Mouse (Mus musculus): ENCODE measurements around the gene Knstrn.

Knstrn gene

DNA sequence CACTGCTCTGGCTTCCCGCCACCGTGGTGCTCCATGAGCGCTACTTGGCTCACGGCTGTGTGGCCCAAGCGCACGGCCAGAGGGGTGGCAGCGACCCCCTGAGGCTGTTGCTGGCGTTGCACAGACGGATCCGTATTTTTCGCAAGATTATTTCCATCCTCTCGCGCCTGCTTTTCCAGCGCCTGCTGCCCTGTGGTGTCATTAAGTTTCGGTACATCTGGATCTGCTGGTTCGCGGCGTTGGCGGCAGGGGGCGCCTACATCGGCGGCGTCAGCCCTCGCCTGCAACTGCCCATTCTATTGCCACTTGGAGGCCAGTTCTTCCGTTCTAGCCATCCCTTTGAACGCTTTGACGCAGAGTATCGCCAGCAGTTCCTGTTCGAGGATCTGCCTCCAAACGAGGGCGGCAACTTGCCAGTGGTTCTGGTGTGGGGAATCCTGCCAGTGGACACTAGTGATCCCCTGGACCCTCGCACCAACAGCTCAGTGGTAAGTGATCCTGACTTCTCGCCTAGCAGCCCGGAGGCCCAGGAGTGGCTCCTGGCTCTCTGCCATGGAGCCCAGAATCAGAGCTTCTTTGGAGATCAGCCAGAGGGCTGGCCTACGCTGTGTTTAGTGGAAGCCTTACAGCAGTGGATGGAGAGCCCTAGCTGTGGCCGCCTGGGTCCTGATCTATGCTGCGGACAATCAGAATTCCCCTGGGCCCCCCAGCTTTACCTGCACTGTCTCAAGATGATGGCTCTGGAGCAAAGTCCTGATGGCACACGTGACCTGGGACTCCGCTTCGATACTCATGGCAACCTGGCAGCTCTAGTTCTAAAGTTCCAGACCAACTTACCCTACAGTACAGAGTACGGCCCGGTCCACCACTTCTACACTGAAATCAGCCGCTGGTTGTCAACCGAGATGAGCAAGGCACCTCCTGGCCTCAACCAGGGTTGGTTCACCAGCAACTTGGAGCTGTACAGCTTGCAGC, 23.0 kb upstream of the Knstrn start:
- no peak for DNase-seq (ENCODE audit: low read depth, low spot score)

DNA sequence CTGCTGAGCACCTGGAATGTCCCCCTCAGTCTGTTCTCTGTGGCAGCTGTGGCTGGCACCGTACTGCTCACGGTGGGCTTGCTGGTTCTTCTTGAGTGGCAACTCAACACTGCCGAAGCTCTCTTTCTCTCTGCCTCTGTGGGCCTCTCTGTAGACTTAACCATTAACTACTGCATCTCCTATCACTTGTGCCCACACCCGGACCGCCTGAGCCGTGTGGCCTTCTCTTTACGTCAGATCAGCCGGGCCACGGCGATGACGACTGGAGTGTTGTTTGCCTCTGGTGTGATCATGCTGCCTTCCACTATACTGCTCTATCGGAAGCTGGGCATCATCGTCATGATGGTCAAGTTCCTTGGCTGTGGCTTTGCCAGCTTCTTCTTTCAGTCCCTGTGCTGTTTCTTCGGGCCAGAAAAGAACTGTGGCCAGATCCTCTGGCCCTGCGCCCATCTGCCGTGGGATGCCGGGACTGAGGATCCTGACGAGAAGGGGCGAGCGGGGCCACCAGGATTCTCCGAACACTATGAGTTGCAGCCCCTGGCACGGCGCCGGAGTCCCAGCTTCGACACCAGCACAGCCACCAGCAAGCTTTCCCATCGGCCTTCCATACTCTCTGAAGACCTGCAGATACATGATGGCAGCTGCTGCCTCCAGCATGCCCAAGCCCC, 22.1 kb upstream of the Knstrn start:
- no peak for DNase-seq (ENCODE audit: low read depth, low spot score)

DNA sequence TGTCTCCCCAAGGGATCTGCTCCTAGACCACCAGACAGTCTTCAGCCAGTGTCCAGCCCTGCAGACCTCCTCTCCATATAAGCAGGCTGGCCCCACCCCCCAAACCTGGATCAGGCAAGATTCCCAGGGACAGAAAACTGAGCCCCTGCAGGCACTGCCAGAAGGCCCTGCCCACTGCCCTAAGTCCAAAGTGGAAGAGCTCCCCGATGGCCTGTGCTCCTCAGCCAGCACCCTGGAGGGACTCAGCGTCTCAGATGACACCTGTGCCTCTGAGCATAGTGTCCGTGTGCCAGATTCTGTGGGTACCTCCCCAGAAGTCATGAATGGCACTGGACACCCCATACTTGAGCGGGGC, 21.6 kb upstream of the Knstrn start:
- DNase-seq (ENCODE audit: low read depth, low spot score), result no peak

DNA sequence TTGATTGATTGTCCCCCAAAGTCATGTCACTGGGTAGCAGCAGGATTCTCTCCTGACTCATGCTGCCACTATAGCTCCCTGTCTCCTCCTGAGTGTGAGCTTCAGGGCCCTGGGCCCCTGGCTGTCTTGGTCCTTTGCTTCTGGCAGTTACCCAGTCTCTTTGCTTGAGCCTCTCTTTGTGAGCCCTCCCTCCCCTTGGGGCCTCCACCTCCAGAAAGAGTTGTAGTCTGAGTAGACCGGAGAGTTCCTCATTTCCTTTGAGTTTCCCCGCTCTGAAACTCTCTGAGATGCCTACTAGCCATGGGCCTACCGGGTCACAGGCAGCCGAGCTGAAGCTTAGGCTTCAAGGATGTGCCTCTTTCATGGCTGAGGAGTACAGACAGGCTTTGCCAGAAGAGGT, 20.2 kb upstream of the Knstrn start:
- DNase-seq (ENCODE audit: low read depth, low spot score), result no peak

DNA sequence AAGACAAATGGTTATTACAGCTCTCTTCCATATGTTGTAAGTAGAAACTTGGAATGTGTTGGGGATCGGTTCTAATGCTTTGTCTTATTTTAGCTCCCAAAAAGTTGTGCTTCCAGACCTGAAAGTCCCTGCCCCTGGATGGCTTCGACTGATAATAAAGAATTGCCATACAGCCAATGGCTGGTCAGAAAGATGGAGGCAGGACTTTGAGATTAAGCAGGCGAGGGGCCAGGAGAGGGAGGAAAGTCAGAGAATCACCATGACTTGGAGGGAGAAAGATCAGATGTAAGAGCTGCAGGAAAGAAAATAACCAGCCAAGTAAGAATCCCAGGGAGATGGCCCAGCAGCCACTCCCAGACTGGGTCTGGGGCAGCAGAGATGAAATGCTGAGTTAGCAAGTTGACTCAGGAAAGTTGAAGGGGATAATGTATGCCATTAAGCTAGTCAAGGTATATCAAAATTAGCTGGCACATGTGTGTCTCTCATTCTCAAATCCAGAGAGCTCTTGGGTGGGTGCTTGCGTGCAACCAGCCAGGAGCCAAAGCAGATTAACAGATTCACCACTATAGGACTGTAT, 11.2 kb upstream of the Knstrn start:
- no peak for DNase-seq (ENCODE audit: low read depth, low spot score)

DNA sequence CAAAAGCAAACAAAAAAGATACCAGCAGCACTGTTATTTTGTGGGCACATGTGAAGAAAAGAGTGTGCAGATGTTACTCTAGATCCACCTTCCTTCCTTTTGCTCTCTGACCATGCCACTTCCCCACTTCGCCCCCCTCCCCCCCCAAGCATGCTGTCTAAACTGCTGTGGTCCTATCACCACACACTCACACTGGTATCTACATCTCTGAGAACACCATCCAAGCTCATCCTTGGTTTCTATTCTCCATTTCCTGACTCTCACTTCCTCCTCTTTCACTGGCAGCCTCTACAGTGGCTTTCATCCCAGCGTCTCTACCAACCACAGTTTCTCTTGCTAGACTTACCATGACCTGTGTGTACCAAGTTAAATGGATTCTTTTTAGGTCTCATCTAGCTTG, 9.3 kb upstream of the Knstrn start:
- no peak for DNase-seq (ENCODE audit: low read depth, low spot score)

DNA sequence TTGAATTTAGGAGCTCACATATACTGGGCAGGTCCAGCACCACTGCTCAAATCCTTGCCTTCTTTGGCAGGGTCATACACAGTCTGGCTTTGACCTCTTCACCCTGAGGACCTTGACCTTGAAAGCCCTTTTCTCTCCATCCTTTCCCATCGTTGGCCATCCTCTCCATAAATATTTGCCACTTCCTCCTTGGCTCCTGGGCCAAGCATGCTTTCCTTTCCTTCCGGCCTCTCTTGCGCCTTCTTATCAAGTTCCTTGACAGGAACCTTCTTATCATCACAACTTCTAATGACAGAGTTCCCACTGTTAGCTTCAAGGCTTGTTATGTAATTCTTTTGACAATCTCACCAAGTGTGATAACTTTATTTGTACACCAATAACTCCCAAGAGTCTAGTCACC, 8.7 kb upstream of the Knstrn start:
- DNase-seq (ENCODE audit: low read depth, low spot score), result no peak

DNA sequence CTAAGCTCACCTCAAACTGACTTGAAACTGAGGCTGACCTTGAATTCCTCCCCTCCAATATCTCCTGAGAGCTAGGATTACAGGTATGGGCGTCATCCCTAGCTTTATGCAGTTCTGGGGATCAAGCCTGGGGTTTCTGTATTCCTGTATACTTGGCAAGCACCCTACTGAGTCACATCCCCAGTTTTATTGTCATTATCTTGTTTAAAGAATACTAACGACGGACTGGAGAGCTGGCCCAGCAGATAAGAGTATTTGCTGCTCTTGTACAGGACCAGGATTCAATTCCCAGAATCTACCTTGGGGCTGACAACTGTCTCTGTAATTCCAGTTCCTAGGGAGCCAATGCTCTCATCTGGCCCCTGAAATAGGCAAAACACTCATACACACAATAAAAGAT, 8.0 kb upstream of the Knstrn start:
- no peak for DNase-seq (ENCODE audit: low read depth, low spot score)

DNA sequence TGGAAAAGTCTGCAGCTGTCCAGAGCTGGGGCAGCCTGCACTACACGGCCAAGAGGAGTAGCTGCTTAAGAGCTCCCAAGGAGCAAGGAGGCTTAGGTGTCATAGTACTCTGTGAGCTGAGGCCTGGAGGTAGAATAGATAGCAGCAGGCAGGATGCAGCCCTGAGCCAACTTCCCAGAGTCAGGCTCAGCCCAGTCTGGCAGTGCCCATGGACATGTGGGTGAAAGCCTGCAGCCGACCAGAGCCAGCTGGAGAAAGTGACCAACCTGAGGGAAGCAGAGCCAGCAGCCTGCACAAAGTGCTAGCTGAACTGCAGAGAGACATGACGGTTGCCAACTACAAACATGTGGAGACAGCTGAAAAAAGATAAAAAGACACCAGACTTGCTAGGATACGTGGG, 6.9 kb upstream of the Knstrn start:
- DNase-seq (ENCODE audit: low read depth, low spot score), result no peak

DNA sequence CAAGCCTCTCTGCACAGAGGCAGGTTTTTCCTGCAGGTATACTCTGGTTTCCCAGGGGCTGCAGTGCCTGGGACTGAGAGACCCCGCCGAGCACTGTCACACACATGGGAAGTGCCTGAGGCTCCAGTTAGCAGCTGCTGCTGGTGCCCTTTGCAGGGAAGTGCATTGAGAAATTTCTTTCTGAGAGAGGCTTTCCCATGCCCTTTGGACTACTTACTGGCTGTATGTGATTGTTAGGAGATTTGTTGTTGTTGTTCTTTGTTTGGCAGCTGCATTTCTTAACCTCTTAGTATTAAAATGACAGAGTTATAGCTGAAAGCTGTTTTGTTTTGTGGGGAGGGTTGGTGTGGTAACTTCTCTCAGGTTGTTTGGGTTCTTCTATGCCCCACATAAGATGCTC, 2.9 kb upstream of the Knstrn start:
- DNase-seq (ENCODE audit: low read depth, low spot score), result no peak

DNA sequence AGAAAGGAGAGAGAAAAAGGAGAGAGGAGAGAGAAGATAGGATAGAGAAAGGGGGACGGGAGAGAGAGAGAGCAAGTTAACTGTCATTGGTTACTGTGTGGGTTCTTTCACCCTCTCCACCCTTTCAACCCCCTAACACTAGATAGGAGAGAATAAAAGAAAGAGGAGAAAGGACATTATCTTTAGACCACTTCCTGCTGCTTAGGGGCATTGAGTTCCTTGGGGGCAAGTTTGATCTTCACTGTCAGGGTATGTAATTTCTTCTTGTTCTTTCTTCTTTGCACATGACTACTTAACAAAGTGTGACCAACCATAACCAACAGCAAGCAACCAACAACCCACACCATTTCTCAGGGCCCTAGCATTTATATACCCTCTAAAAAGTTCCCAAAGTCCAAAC, 1.1 kb upstream of the Knstrn start:
- no peak for DNase-seq (ENCODE audit: low read depth, low spot score)

DNA sequence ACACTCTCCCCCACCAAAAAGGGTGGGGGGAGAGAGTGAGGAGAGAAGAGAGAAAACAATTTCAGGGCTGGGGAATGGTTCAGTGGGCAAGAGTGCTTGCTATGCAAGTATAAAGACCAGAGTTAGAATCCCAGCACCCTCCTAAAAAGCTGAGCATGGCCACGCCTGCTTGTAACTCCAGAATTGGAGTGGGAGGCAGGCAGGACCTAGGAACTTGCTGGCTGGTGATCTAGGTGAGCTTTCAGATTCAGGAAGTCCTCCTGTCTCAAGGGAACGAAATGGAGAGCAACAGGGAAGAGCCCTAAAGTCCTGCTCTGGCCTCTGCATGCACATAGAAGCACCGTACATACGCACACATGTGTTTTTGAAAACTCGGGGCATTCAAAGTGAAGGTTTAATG, 9.0 kb downstream of the Knstrn start:
- no peak for DNase-seq (ENCODE audit: low read depth, low spot score)

DNA sequence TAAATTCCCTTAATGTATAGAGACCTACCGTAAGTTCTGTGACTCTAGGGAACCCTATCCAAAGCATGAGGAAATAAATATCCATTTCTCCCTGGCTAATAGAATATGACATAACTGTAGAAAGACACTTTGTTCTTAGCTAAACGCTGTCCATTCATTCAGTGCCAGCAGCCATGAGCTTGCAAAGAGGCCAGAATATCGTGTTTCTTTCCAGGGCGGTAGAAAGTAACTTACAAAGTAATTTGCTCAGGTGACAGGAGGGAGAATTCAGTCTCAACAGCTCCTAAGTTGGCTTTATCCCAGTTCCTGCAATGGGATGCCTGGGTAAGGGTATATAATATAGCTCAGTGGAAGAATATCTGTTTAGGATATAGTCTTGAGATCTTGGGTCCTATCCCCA, 10.6 kb downstream of the Knstrn start:
- no peak for DNase-seq (ENCODE audit: low read depth, low spot score)

DNA sequence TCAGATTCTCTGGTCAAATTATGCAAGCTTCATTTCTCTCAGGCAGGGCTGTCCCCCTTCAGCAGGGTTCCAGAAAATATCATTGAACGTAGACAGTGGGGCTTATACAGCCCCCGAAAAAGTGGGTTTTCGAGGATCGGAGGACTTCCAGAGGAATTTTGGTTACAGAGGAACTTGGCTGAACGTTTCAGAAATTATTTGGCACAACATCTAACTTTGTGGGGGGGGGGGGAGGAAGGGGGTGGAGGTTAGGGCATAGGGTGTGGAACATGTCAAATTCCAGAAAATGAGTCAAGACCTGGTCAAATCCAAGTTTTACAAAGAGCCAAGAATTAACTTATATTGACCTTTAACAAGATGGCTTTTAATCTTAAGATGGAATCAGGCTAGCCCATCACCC, 15.3 kb downstream of the Knstrn start:
- DNase-seq (ENCODE audit: low read depth, low spot score), result no peak

DNA sequence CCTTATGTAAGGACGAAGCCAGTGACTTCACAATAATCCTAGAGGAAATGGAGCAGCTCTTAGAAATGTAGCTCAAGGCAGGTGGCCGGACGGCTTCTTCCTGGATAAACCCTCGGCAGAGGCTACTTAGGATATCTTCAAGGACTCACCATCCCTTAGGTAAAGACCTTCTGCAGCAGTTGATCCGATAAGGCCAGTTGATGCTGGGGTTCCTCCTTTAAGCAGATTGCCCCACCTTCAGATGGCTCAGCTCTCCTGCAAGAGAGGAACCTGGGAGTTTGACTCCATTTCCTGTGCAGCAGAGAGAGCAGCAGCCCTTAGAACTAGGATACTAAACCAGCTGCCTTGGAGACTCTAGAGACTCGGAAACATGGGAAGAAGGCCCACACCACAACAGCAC, 20.3 kb downstream of the Knstrn start:
- DNase-seq (ENCODE audit: low read depth, low spot score), result peak; percentile 61

DNA sequence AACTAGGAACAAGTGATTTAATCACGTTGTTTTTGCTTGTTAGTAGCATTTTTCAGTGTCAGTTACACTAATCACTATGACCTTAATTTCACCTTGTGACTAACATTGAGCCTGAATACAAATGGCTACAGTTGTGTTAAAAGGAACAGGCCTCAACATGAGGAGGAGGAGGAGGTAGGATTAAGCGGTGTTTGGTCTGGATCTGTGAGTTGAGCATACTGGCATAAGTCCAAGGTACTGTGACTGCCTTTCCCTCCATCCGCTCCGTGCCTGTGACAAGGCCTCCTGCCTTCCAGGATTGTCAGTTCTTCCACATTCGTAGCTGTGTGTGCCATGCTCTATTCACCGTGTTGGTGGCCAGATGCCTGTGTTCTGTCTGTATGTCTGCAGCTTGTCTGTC, 21.3 kb downstream of the Knstrn start:
- no peak for DNase-seq (ENCODE audit: low read depth, low spot score)

DNA sequence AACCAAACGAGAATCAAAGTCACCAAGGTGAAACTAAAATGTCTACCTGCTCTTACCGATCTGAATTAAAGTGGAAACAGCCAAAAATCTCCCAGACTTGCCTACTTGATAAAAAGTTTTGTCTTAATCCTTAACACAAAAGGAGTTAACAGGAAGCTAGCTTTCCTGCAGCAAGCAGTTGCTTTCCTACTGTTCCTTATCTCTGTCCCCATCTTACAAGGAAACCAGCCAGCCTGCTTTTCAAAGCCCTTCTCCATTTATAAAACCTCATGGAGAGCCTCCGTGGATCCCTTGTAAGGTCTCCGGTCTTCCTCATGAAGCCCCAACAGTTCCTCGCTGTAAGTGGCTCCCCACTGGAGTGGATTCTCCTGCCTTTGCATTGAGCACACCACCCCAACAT, 24.5 kb downstream of the Knstrn start:
- no peak for DNase-seq (ENCODE audit: low read depth, low spot score)

DNA sequence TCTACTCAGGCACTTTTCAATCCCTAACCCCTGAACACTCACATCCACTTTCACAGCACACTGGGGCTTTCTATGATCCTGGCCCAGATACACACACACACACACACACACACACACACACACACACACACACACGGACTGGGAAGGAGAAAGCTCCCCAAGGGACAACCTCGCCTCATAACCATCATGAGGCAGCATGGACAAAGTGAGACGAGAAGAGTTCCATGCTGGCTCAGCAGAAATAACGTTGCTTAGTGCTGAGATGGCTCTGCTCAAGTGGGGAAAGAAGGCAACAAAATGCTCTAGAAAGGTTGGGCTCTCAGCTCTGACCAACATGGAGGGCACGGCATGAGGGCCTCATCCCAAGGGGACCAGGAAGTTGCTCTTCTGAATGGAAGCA, 27.4 kb downstream of the Knstrn start:
- DNase-seq (ENCODE audit: low read depth, low spot score), result no peak

DNA sequence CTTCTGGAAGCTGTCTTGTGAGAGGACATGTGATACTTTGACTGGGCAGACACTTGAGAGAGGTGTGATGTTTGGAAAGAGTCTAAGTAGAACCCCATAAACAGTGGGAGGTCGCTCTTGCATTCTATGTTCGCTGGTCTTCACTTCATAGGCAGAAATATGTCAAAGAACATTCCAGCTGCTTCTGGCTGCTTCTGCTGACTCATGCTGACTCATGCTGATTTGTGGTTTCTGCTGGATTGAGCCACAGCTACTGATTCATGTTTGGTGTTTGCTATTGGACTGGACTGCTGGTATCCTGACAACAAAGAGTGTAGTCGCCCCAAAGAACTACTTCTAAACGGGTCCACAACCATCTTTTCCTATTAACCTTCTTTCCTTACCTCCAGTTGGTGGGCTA, 28.0 kb downstream of the Knstrn start:
- no peak for DNase-seq (ENCODE audit: low read depth, low spot score)

DNA sequence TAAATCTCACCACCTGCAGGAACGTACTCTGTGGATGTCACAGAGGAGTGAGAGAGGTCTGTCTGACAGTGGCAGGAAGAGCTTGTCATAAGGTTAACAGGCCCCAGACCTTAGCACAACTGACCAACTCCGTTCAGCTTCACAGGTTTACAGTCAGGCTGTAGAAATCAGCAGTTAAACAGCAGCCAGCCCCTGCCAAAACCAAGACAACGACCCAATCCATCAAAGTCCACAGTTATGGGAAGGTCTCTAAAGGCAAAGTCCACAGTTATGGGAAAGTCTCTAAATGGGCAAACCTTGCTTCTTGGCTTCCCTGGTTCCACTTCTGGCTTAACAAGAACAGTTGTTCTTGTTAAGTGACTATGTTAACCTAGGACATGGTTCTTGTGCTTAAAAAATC, 30.6 kb downstream of the Knstrn start:
- no peak for DNase-seq (ENCODE audit: low read depth, low spot score)

DNA sequence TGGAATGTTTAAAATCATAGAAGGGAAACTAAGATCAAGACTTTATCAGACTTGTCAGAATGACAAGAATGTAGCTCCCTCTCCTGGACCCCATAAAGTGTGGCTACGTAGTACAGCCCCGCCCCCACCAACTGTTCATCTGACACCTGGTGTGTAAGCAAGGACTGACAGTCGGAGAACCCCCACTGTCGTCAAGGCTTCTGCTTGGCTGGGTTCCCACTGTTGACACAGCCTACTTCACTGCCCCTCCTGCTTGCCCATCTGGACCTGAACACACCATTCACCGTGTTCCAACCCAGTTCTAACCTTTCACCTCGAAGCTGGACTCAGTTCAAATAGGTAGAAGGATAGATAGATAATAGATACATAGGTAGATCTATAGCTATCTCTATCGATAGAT, 32.4 kb downstream of the Knstrn start:
- DNase-seq (ENCODE audit: low read depth, low spot score), result no peak

DNA sequence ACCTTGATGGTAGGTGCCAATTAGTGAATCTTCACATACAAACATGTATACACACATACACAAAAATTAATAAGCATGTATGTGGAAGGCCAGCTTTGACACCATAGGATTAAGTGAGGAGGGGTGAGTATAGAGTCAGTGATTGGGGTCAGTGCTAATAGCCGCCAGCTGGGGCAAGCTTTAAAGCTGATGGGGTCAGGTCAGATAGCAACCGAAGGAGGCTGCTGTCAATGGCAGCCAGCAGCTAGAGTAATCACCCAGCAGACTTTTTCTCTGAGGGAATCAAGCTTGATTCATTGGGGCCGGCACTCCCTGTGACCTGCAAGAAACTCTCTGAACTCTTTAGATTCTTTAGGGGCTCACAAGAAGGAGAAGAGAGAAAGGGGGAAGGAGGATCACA, 38.0 kb downstream of the Knstrn start:
- DNase-seq (ENCODE audit: low read depth, low spot score), result no peak
